Mouse (Mus musculus) neural tube, embryonic 14.5 days (tissue): ENCODE measurements at regions not wholly inside any gene's neighbourhood (a gene's known extent, or its start where the extent isn't known, plus 50 kb on each side); places are given as distances from the start of the nearest gene placed in this dataset.

Experiments used
- ATAC-seq: fragments of 200-750 bp; cut with Nextera tagmentation; 2 replicates; pipeline ENCODE4 v1.8.0; 2017; ENCODE audit warnings: low read depth, mild to moderate bottlenecking, moderate TSS enrichment, moderate library complexity
- H3K27ac ChIP-seq: fragments of 300-500 bp; sonication (generic); 2 replicates; pipeline ENCODE4 v1.5.1; 2014; ENCODE audit warnings: low read depth, mild to moderate bottlenecking, control low read depth, low read length, moderate library complexity, mixed read lengths
- H3K27me3 ChIP-seq: fragments of 300-500 bp; sonication (generic); 2 replicates; pipeline ENCODE4 v1.6.1; 2014; ENCODE audit warnings: low read length; ENCODE audit not compliant: control insufficient read depth, insufficient read depth
- H3K36me3 ChIP-seq: fragments of 300-500 bp; sonication (generic); 2 replicates; pipeline ENCODE4 v1.6.1; 2014; ENCODE audit warnings: low read length, mixed read lengths; ENCODE audit not compliant: control insufficient read depth, insufficient read depth
- H3K4me1 ChIP-seq: fragments of 300-500 bp; sonication (generic); 2 replicates; pipeline ENCODE4 v1.6.1; 2014; ENCODE audit warnings: low read length; ENCODE audit not compliant: control insufficient read depth, insufficient read depth
- H3K4me2 ChIP-seq: fragments of 300-500 bp; sonication (generic); 2 replicates; pipeline ENCODE4 v1.6.1; 2014; ENCODE audit warnings: mild to moderate bottlenecking, low read depth, low read length, control low read depth
- H3K4me3 ChIP-seq: fragments of 300-500 bp; sonication (generic); 2 replicates; pipeline ENCODE4 v1.5.1; 2014; ENCODE audit warnings: low read depth, low read length, control low read depth, mixed read lengths
- H3K9ac ChIP-seq: fragments of 300-500 bp; sonication (generic); replicated peaks from 2 replicates; pipeline ENCODE4 v1.6.1; 2014; ENCODE audit warnings: low read depth, mild to moderate bottlenecking, control low read depth, low read length, mixed read lengths
- H3K9me3 ChIP-seq: fragments of 300-500 bp; sonication (generic); 2 replicates; pipeline ENCODE4 v1.6.1; 2016; ENCODE audit warnings: low read length; ENCODE audit not compliant: control insufficient read depth
- WGBS: fragments of 180-500 bp; shearing (Covaris S2); extraction: QIAGEN DNeasy Blood & Tissue Kit; methylation state at CpG from one replicate; pipeline ENCODE4 v1.1.7; 2014; 5-methylcytosine and 5-hydroxymethylcytosine counted together

DNA sequence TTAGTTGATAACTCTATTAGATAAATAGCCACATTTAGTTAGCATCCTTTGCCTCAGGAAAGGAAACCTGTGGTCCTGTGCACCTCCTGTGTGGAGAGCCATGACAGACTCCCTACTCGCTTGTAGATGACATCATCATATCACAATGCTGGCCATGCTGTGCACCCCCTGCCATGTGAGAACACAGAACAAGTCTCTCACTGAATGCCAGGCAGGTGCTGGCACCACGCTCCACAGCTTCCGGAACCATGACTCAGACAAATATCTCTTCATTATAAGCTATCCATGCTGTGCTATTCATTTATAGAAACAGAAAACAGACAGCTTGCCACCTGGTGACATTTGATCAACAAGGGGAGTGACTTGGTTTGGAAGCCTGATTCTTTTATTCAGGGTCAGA lies 349.1 kb upstream of the Tmc3 start:
- no peaks in the 10 kb centered on the region for H3K9me3 ChIP-seq
- WGBS: 76% methylated on average over 3 of the region's 3 CpGs
- H3K4me2 ChIP-seq: no peak overlapping the region
- no peak for ATAC-seq
- H3K27me3 ChIP-seq: no peaks in the 10 kb centered on the region
- H3K27ac ChIP-seq: no peak overlapping the region
- H3K36me3 ChIP-seq: no peaks in the 10 kb centered on the region
- no peaks in the 10 kb centered on the region for H3K4me1 ChIP-seq
- H3K4me3 ChIP-seq: no peak overlapping the region
- no peak overlapping the region for H3K9ac ChIP-seq

- no peaks in the 10 kb centered on the region for H3K9me3 ChIP-seq
- no peak overlapping the region for H3K4me2 ChIP-seq
- H3K4me1 ChIP-seq: no peaks in the 10 kb centered on the region
- WGBS: 91% methylated on average over 3 of the region's 3 CpGs
- H3K4me3 ChIP-seq: no peak overlapping the region
- H3K36me3 ChIP-seq: no peaks in the 10 kb centered on the region
- H3K9ac ChIP-seq: no peak overlapping the region
- H3K27ac ChIP-seq: no peak overlapping the region
- H3K27me3 ChIP-seq: no peaks in the 10 kb centered on the region
- ATAC-seq: no peak
These were observed 347.4 kb upstream of the Tmc3 start for GRCm38 (mm10) chr7:83237336-83237735.

DNA sequence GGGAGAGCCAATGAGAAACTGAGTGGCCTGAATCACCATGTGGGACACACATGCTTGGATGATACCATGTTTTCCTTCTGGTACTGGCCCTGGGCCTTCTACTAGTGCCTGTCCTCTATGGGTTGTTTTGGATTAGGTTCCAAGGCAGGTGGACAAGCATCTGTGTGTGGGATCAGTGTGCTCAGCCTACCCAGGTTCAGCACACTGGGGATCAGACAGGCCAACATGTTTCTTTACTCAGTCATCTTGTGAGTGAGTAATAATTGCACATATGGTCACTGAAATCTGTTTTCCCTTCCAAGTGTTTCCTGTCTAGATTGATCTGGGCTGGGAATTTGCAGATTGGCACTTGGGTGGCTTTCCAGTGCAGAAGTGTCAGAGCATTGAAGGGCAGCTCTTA lies 346.6 kb upstream of the Tmc3 start:
- Histone ChIP-seq H3K4me2 (no peak overlapping the region), H3K4me3 (no peak overlapping the region), H3K4me1 (no peaks in the 10 kb centered on the region), H3K27ac (no peak overlapping the region), H3K9me3 (no peaks in the 10 kb centered on the region), H3K9ac (no peak overlapping the region), H3K36me3 (no peaks in the 10 kb centered on the region), H3K27me3 (no peaks in the 10 kb centered on the region)
- ATAC-seq: no peak

- no peaks in the 10 kb centered on the region for H3K36me3 ChIP-seq
- no peaks in the 10 kb centered on the region for H3K9me3 ChIP-seq
- ATAC-seq: no peak
- WGBS: 66% methylated on average over 3 of the region's 3 CpGs
- no peaks in the 10 kb centered on the region for H3K4me1 ChIP-seq
- no peak overlapping the region for H3K4me3 ChIP-seq
- no peak overlapping the region for H3K4me2 ChIP-seq
- H3K27me3 ChIP-seq: no peaks in the 10 kb centered on the region
- no peak overlapping the region for H3K9ac ChIP-seq
- H3K27ac ChIP-seq: no peak overlapping the region
These were observed 342.5 kb upstream of the Tmc3 start for GRCm38 (mm10) chr7:83242233-83242632.

GRCm38 (mm10) chr7:83245867-83246266 lies 338.9 kb upstream of the Tmc3 start:
- no peaks in the 10 kb centered on the region for H3K9me3 ChIP-seq
- no peaks in the 10 kb centered on the region for H3K27me3 ChIP-seq
- no peak overlapping the region for H3K4me2 ChIP-seq
- H3K9ac ChIP-seq: no peak overlapping the region
- no peak for ATAC-seq
- H3K27ac ChIP-seq: no peak overlapping the region
- no peaks in the 10 kb centered on the region for H3K4me1 ChIP-seq
- H3K4me3 ChIP-seq: no peak overlapping the region
- H3K36me3 ChIP-seq: no peaks in the 10 kb centered on the region
- WGBS: 72% methylated on average over 2 of the region's 2 CpGs

GRCm38 (mm10) chr7:83251995-83252563 lies 332.6 kb upstream of the Tmc3 start:
- Histone ChIP-seq H3K4me2 (no peak overlapping the region), H3K27me3 (no peaks in the 10 kb centered on the region), H3K27ac (no peak overlapping the region), H3K9ac (no peak overlapping the region), H3K36me3 (no peaks in the 10 kb centered on the region), H3K4me3 (no peak overlapping the region), H3K4me1 (no peaks in the 10 kb centered on the region), H3K9me3 (no peaks in the 10 kb centered on the region)
- 88% methylated on average over 8 of the region's 8 CpGs for WGBS
- no peak for ATAC-seq

- no peaks in the 10 kb centered on the region for H3K27me3 ChIP-seq
- no peak for ATAC-seq
These were observed 331.7 kb upstream of the Tmc3 start for GRCm38 (mm10) chr7:83253001-83253400.

GRCm38 (mm10) chr7:83253432-83253831 lies 331.3 kb upstream of the Tmc3 start:
- WGBS: 91% methylated on average over 3 of the region's 3 CpGs
- Histone ChIP-seq H3K4me1 (no peaks in the 10 kb centered on the region), H3K27me3 (no peaks in the 10 kb centered on the region), H3K27ac (no peak overlapping the region), H3K9me3 (no peaks in the 10 kb centered on the region), H3K9ac (no peak overlapping the region), H3K4me3 (no peak overlapping the region), H3K36me3 (no peaks in the 10 kb centered on the region), H3K4me2 (no peak overlapping the region)
- ATAC-seq: no peak

More at GRCm38 (mm10) chr7:83253001-83253400, 331.7 kb upstream of the Tmc3 start:
- no peak overlapping the region for H3K4me2 ChIP-seq
- H3K4me1 ChIP-seq: no peaks in the 10 kb centered on the region
- WGBS: 87% methylated on average over 9 of the region's 9 CpGs
- no peaks in the 10 kb centered on the region for H3K9me3 ChIP-seq
- no peak overlapping the region for H3K4me3 ChIP-seq
- no peak overlapping the region for H3K9ac ChIP-seq
- H3K27ac ChIP-seq: no peak overlapping the region
- H3K36me3 ChIP-seq: no peaks in the 10 kb centered on the region

DNA sequence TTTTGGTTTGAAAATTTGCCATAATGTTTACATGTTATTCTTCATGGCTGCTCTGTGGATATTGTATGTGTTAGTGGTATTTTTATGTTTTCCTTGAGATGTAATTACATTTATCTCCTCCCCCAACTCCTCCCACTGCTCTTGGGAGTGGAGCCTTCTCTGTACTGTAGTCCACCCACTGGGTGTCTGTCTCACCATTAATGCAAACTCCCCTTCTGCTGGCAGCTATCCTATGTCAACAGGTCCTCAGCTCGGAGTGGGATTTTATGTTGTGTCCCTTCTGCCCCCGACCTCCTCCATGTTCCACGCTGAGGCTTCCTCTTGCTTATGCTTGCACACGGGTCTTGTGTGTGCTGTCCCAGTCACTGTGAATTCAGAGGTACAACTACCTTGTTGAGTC lies 330.3 kb upstream of the Tmc3 start:
- no peak for ATAC-seq
- H3K4me1 ChIP-seq: no peaks in the 10 kb centered on the region
- no peak overlapping the region for H3K27ac ChIP-seq
- WGBS: 88% methylated on average over 4 of the region's 4 CpGs
- H3K36me3 ChIP-seq: no peaks in the 10 kb centered on the region
- H3K27me3 ChIP-seq: no peaks in the 10 kb centered on the region
- H3K9ac ChIP-seq: no peak overlapping the region
- H3K9me3 ChIP-seq: no peaks in the 10 kb centered on the region
- no peak overlapping the region for H3K4me2 ChIP-seq
- no peak overlapping the region for H3K4me3 ChIP-seq
